8 mouse cellular contexts compared by ENCODE assay signal in genomic region chr2:69862117-69862657, GRCm38 (mm10). TPM values are rescaled to one million over a fixed set of nuclear protein-coding genes. Genes with fewer than 3 reads are reported as not detected.
DNase-seq lines count a peak whose midpoint lies in the region; ATAC-seq and TF ChIP-seq lines count a peak whose summit lies in the region.

No protein-coding gene starts in this region.

- no peak for DNase-seq in lung, postnatal 25 days (ENCODE audit: low spot score)
- DNase-seq in brain, embryonic 14.5 days (ENCODE audit: low read depth): peak; percentile 33
- DNase-seq in midbrain, embryonic 14.5 days: no peak
- DNase-seq in spleen, adult 12 weeks (ENCODE audit: low spot score): no peak
- no peak for DNase-seq in lung, adult 18-20 months

- H3K36me3 ChIP-seq in lung, embryonic 16.5 days (ENCODE audit: control insufficient read depth, insufficient read depth, low read length): peaks cover 9% of the 10 kb centered on the region
- H3K36me3 ChIP-seq in hindbrain, embryonic 12.5 days: peaks cover 10% of the 10 kb centered on the region
- H3K36me3 ChIP-seq in midbrain, embryonic 14.5 days (ENCODE audit: control insufficient read depth, insufficient read depth, low read length): peaks cover 13% of the 10 kb centered on the region

- peak overlapping the region; percentile 76 for H3K4me2 ChIP-seq in lung, embryonic 16.5 days (ENCODE audit: low read depth, low read length)
- peak overlapping the region; percentile 70 for H3K4me2 ChIP-seq in hindbrain, embryonic 12.5 days (replicated peaks)
- H3K4me2 ChIP-seq in midbrain, embryonic 14.5 days (ENCODE audit: low read length): peak overlapping the region; percentile 92

- H3K9ac ChIP-seq in lung, embryonic 16.5 days (ENCODE audit: low read length): peak overlapping the region; percentile 99
- H3K9ac ChIP-seq in hindbrain, embryonic 12.5 days: peak overlapping the region; percentile 98
- peak overlapping the region; percentile 99 for H3K9ac ChIP-seq in midbrain, embryonic 14.5 days (replicated peaks; ENCODE audit: low read length)

- TF ChIP-seq POLR2A in brain, embryonic 14.5 days (IDR thresholded peaks at IDR 0.05; ENCODE audit: borderline replicate concordance, extremely low read depth, insufficient read depth, insufficient read length, poor library complexity, severe bottlenecking): no peak

- H3K27ac ChIP-seq in lung, embryonic 16.5 days (ENCODE audit: low read length): peak overlapping the region; percentile 95; the same call in 1 of the 2 replicates
- H3K27ac ChIP-seq in hindbrain, embryonic 12.5 days: peak overlapping the region; percentile 94
- H3K27ac ChIP-seq in midbrain, embryonic 14.5 days (replicated peaks; ENCODE audit: low read depth, low read length): peak overlapping the region; percentile 88

- H3K9me3 ChIP-seq in lung, embryonic 16.5 days (ENCODE audit: control insufficient read depth, low read length): no peaks in the 10 kb centered on the region
- no peaks in the 10 kb centered on the region for H3K9me3 ChIP-seq in hindbrain, embryonic 12.5 days (replicated peaks)
- H3K9me3 ChIP-seq in midbrain, embryonic 14.5 days (ENCODE audit: control insufficient read depth, low read length): no peaks in the 10 kb centered on the region

- H3K4me1 ChIP-seq in lung, embryonic 16.5 days (replicated peaks; ENCODE audit: control insufficient read depth, insufficient read depth, low read length): peaks cover 3% of the 10 kb centered on the region
- peaks cover 19% of the 10 kb centered on the region for H3K4me1 ChIP-seq in hindbrain, embryonic 12.5 days
- peaks cover 17% of the 10 kb centered on the region; the same call in 1 of the 2 replicates for H3K4me1 ChIP-seq in midbrain, embryonic 14.5 days (ENCODE audit: control insufficient read depth, insufficient read depth, low read length)

- H3K27me3 ChIP-seq in lung, embryonic 16.5 days (ENCODE audit: control insufficient read depth, insufficient read depth, low read depth, low read length): no peaks in the 10 kb centered on the region
- H3K27me3 ChIP-seq in hindbrain, embryonic 12.5 days: no peaks in the 10 kb centered on the region
- H3K27me3 ChIP-seq in midbrain, embryonic 14.5 days (ENCODE audit: control insufficient read depth, insufficient read depth, low read length): no peaks in the 10 kb centered on the region

- ATAC-seq in lung, embryonic 16.5 days (ENCODE audit: low read depth): no peak
- no peak for ATAC-seq in hindbrain, embryonic 12.5 days (ENCODE audit: low FRiP score)
- no peak for ATAC-seq in midbrain, embryonic 14.5 days (ENCODE audit: low FRiP score, low TSS enrichment)
- ATAC-seq in cerebellum, adult (ENCODE audit: insufficient number of reproducible peaks, low FRiP score, low TSS enrichment): no peak

- TF ChIP-seq CTCF in brain, embryonic 14.5 days (IDR thresholded peaks at IDR 0.05; ENCODE audit: borderline replicate concordance, extremely low read depth, insufficient read depth, insufficient read length): no peak

- 1% methylated on average over 13 of the region's 13 CpGs for WGBS in lung, embryonic 16.5 days
- 6% methylated on average over 13 of the region's 13 CpGs for WGBS in hindbrain, embryonic 12.5 days
- WGBS in midbrain, embryonic 14.5 days: 3% methylated on average over 13 of the region's 13 CpGs

- H3K4me3 ChIP-seq in lung, embryonic 16.5 days (ENCODE audit: low read length): peak overlapping the region; percentile 100
- peak overlapping the region; percentile 99 for H3K4me3 ChIP-seq in hindbrain, embryonic 12.5 days
- H3K4me3 ChIP-seq in midbrain, embryonic 14.5 days (replicated peaks; ENCODE audit: low read depth, low read length): peak overlapping the region; percentile 100

RNA-seq across cellular contexts. Expression of gene Ssb, which starts 0.8 kb away (rescaled TPM):
- 254 and 292 TPM in 2 replicates for polyA plus RNA-seq in lung, embryonic 16.5 days (2015; fragmentation: Nextera tagmentation; extraction: Ambion mirVana)
- 119 and 122 TPM in 2 replicates for polyA plus RNA-seq in brain, embryonic 14.5 days (2012; rRNA removed)
- 361 and 378 TPM in 2 replicates for polyA plus RNA-seq in hindbrain, embryonic 12.5 days (2016; fragmentation: Nextera tagmentation; extraction: Ambion mirVana)
- polyA plus RNA-seq in midbrain, embryonic 14.5 days (2014; fragmentation: Nextera tagmentation; extraction: Ambion mirVana): 251 and 296 TPM in 2 replicates

RNA-seq across cellular contexts. Expression of gene Mettl5, which starts 23.2 kb away (rescaled TPM):
- 36.9 and 38.0 TPM in 2 replicates for polyA plus RNA-seq in lung, embryonic 16.5 days (2015; fragmentation: Nextera tagmentation; extraction: Ambion mirVana)
- 8.9 and 9.4 TPM in 2 replicates for polyA plus RNA-seq in brain, embryonic 14.5 days (2012; rRNA removed)
- 34.6 and 35.3 TPM in 2 replicates for polyA plus RNA-seq in hindbrain, embryonic 12.5 days (2016; fragmentation: Nextera tagmentation; extraction: Ambion mirVana)
- 27.7 and 29.7 TPM in 2 replicates for polyA plus RNA-seq in midbrain, embryonic 14.5 days (2014; fragmentation: Nextera tagmentation; extraction: Ambion mirVana)

RNA-seq across cellular contexts. Expression of gene Ubr3, which starts 34.9 kb away (rescaled TPM):
- 10.4 and 12.7 TPM in 2 replicates for polyA plus RNA-seq in lung, embryonic 16.5 days (2015; fragmentation: Nextera tagmentation; extraction: Ambion mirVana)
- 45.2 and 53.9 TPM in 2 replicates for polyA plus RNA-seq in brain, embryonic 14.5 days (2012; rRNA removed)
- polyA plus RNA-seq in hindbrain, embryonic 12.5 days (2016; fragmentation: Nextera tagmentation; extraction: Ambion mirVana): 21.4 and 22.4 TPM in 2 replicates
- polyA plus RNA-seq in midbrain, embryonic 14.5 days (2014; fragmentation: Nextera tagmentation; extraction: Ambion mirVana): 26.0 and 26.9 TPM in 2 replicates

RNA-seq across cellular contexts. Expression of gene Klhl23, which starts 40.4 kb away (rescaled TPM):
- 39.6 and 43.1 TPM in 2 replicates for polyA plus RNA-seq in lung, embryonic 16.5 days (2015; fragmentation: Nextera tagmentation; extraction: Ambion mirVana)
- 39.4 and 56.3 TPM in 2 replicates for polyA plus RNA-seq in brain, embryonic 14.5 days (2012; rRNA removed)
- polyA plus RNA-seq in hindbrain, embryonic 12.5 days (2016; fragmentation: Nextera tagmentation; extraction: Ambion mirVana): 45.1 and 46.4 TPM in 2 replicates
- 75.3 and 85.9 TPM in 2 replicates for polyA plus RNA-seq in midbrain, embryonic 14.5 days (2014; fragmentation: Nextera tagmentation; extraction: Ambion mirVana)
